In the genomic region with DNA sequence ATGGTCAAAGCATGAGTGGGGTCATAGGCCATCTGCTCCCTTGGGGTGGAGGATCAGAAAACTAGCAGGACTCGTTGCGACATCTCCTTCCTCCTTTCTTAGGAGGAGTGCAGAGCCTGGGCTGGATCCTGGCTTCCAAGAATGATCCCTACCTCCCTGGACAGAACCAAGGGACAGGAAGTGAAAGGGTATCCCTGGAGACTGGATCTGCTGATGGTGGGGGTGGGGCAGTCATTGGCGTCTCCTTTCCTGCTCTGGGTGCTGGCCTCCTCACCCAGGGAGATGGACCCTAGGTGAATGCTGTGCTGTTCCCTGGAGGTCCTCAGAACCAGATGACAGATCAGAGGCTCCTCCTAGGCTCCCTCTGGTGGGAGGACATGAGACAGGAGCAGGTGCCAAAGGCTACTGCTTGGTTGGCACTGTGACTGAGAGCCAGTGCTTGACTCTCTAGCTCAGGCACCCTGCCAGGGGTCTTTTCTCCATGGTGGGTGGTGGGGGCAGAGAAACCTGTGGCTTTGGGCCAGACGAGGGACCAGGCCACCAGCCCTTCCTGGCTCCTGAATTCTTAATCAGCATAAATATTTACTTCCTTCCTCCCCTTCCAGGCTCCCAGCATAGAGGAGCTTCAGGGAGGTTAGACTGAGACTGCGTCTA, we compare ENCODE assay signal across 8 mouse cellular contexts. TPM values are rescaled to one million over a fixed set of nuclear protein-coding genes. Genes with fewer than 3 reads are reported as not detected.
DNase-seq lines count a peak whose midpoint lies in the region; ATAC-seq lines count a peak whose summit lies in the region.

No protein-coding gene starts in this region.

- WGBS in midbrain, embryonic 11.5 days: 40% methylated on average over 5 of the region's 5 CpGs

- no peak overlapping the region for H3K4me3 ChIP-seq in midbrain, embryonic 11.5 days (ENCODE audit: low read depth, low read length)

- no peak overlapping the region for H3K4me2 ChIP-seq in midbrain, embryonic 11.5 days

- no peaks in the 10 kb centered on the region for H3K9me3 ChIP-seq in midbrain, embryonic 11.5 days (ENCODE audit: control insufficient read depth, low read length)

- DNase-seq in urinary bladder, postnatal 14 days (ENCODE audit: low spot score): peak; percentile 50
- DNase-seq in urinary bladder, adult 2 months (ENCODE audit: low spot score): no peak
- DNase-seq in heart, postnatal 36 days: peak; percentile 59 to 72
- peak; percentile 71 to 79 for DNase-seq in kidney, postnatal 4 days
- peak; percentile 76 for DNase-seq in midbrain, embryonic 11.5 days (ENCODE audit: low spot score, missing footprints)
- no peak for DNase-seq in ovary, postnatal 10 days (ENCODE audit: low spot score)
- DNase-seq in urinary bladder, postnatal 25 days (ENCODE audit: low spot score): no peak

- peaks cover 48% of the 10 kb centered on the region for H3K4me1 ChIP-seq in midbrain, embryonic 11.5 days (ENCODE audit: control insufficient read depth, insufficient read depth, low read length)

- H3K9ac ChIP-seq in midbrain, embryonic 11.5 days (ENCODE audit: low read length): no peak overlapping the region

- intact Hi-C loops in heart, postnatal 36 days (cut with DNase I): loop anchor here (1.0 to 5.0 kb wide), 5 partner anchors 14 to 289 kb away; no protein-coding TSS in a partner anchor

- H3K27me3 ChIP-seq in midbrain, embryonic 11.5 days (ENCODE audit: control insufficient read depth, insufficient read depth, low read length): no peaks in the 10 kb centered on the region

- no peak overlapping the region for H3K27ac ChIP-seq in midbrain, embryonic 11.5 days (ENCODE audit: low read depth, low read length)

- 0 out of 2 replicates have a peak, but pooled peaks have one; percentile 8 for ATAC-seq in erythroid progenitor cell, adult 5-6 weeks (replicated peaks; ENCODE audit: low FRiP score, poor library complexity, severe bottlenecking)
- ATAC-seq in midbrain, embryonic 11.5 days (ENCODE audit: low FRiP score): peak; percentile 19; the same call in 1 of the 2 replicates

- peaks cover 6% of the 10 kb centered on the region for H3K36me3 ChIP-seq in midbrain, embryonic 11.5 days (ENCODE audit: control insufficient read depth, insufficient read depth, low read length)

RNA-seq across cellular contexts. Expression of a gene that starts 12.0 kb away (rescaled TPM):
- 40.3 and 43.3 TPM in 2 replicates for polyA plus RNA-seq in urinary bladder, adult 2 months (2012; rRNA removed)
- total RNA-seq in erythroid progenitor cell, adult 5-6 weeks (2015; ENCODE audit: low replicate concordance): not detected in 2 replicates
- total RNA-seq in erythroid progenitor cell, adult 5-6 weeks (2017; ENCODE audit: low replicate concordance): not detected in 2 replicates
- total RNA-seq in heart, postnatal 36 days (2021): 10 to 100 TPM; 16.0 to 16.7 TPM
- polyA plus RNA-seq in midbrain, embryonic 11.5 days (2014; fragmentation: Nextera tagmentation; extraction: Ambion mirVana): 16.6 and 27.2 TPM in 2 replicates

RNA-seq across cellular contexts. Expression of a gene that starts 18.2 kb away (rescaled TPM):
- 57.5 and 64.8 TPM in 2 replicates for polyA plus RNA-seq in urinary bladder, adult 2 months (2012; rRNA removed)
- 9.4 and 16.8 TPM in 2 replicates for total RNA-seq in erythroid progenitor cell, adult 5-6 weeks (2015; ENCODE audit: low replicate concordance)
- 3.9 and 9.6 TPM in 2 replicates for total RNA-seq in erythroid progenitor cell, adult 5-6 weeks (2017; ENCODE audit: low replicate concordance)
- total RNA-seq in heart, postnatal 36 days (2021): 100 to 1,000 TPM; 134 to 150 TPM
- 97.1 and 99.1 TPM in 2 replicates for polyA plus RNA-seq in midbrain, embryonic 11.5 days (2014; fragmentation: Nextera tagmentation; extraction: Ambion mirVana)

RNA-seq across cellular contexts. Expression of a gene that starts 33.2 kb away (rescaled TPM):
- polyA plus RNA-seq in urinary bladder, adult 2 months (2012; rRNA removed): 26.6 and 28.5 TPM in 2 replicates
- total RNA-seq in erythroid progenitor cell, adult 5-6 weeks (2015; ENCODE audit: low replicate concordance): not detected in 2 replicates
- total RNA-seq in erythroid progenitor cell, adult 5-6 weeks (2017; ENCODE audit: low replicate concordance): not detected in 2 replicates
- total RNA-seq in heart, postnatal 36 days (2021): 10 to 100 TPM in 1 of 2 experiments, 1 to 10 TPM in 1; 9.2 to 11.0 TPM
- 6.1 and 7.0 TPM in 2 replicates for polyA plus RNA-seq in midbrain, embryonic 11.5 days (2014; fragmentation: Nextera tagmentation; extraction: Ambion mirVana)

RNA-seq across cellular contexts. Expression of a gene that starts 33.2 kb away (rescaled TPM):
- 36.6 and 37.9 TPM in 2 replicates for polyA plus RNA-seq in urinary bladder, adult 2 months (2012; rRNA removed)
- 10.1 and 12.6 TPM in 2 replicates for total RNA-seq in erythroid progenitor cell, adult 5-6 weeks (2015; ENCODE audit: low replicate concordance)
- 10.9 and 14.3 TPM in 2 replicates for total RNA-seq in erythroid progenitor cell, adult 5-6 weeks (2017; ENCODE audit: low replicate concordance)
- 100 to 1,000 TPM; 143 to 164 TPM for total RNA-seq in heart, postnatal 36 days (2021)
- 53.4 and 57.0 TPM in 2 replicates for polyA plus RNA-seq in midbrain, embryonic 11.5 days (2014; fragmentation: Nextera tagmentation; extraction: Ambion mirVana)

RNA-seq across cellular contexts. Expression of a gene that starts 46.9 kb away (rescaled TPM):
- 8.4 and 9.3 TPM in 2 replicates for polyA plus RNA-seq in urinary bladder, adult 2 months (2012; rRNA removed)
- total RNA-seq in erythroid progenitor cell, adult 5-6 weeks (2015; ENCODE audit: low replicate concordance): 4.6 and 7.6 TPM in 2 replicates
- total RNA-seq in erythroid progenitor cell, adult 5-6 weeks (2017; ENCODE audit: low replicate concordance): 1.7 and 2.7 TPM in 2 replicates
- total RNA-seq in heart, postnatal 36 days (2021): 1 to 10 TPM; 4.4 to 4.6 TPM
- polyA plus RNA-seq in midbrain, embryonic 11.5 days (2014; fragmentation: Nextera tagmentation; extraction: Ambion mirVana): 18.2 and 18.9 TPM in 2 replicates

Comparison
In these comparisons a context has a peak if more than half of its experiments do, and no peak if none do; other contexts are left out.
1. DNase-seq: peak in urinary bladder, postnatal 14 days (single experiment), heart, postnatal 36 days (2 of 2), kidney, postnatal 4 days (2 of 2) and midbrain, embryonic 11.5 days (single experiment); none in urinary bladder, adult 2 months (single experiment), ovary, postnatal 10 days (single experiment) and urinary bladder, postnatal 25 days (single experiment).
2. RNA of a gene that starts 12.0 kb away (total RNA-seq): 16.0 to 16.7 TPM in heart, postnatal 36 days; not detected in erythroid progenitor cell, adult 5-6 weeks; every median in the first group is over 10 times any median in the second.
3. RNA of a gene that starts 18.2 kb away (total RNA-seq): 134 to 150 TPM in heart, postnatal 36 days; 3.9 to 16.8 TPM in erythroid progenitor cell, adult 5-6 weeks; every median in the first group is over 4 times any median in the second.
4. RNA of a gene that starts 33.2 kb away (total RNA-seq): 9.2 to 11.0 TPM in heart, postnatal 36 days; not detected in erythroid progenitor cell, adult 5-6 weeks; every median in the first group is over 10 times any median in the second.